Mouse (Mus musculus): ENCODE measurements around the gene Tpx2. TPM values are rescaled to one million over a fixed set of nuclear protein-coding genes. Genes with fewer than 3 reads are reported as not detected.

The Tpx2 gene
- 38.7 and 46.4 TPM in 2 replicates for polyA plus RNA-seq (2015; fragmentation: Nextera tagmentation; extraction: Ambion mirVana)

GRCm38 (mm10) chr2:152847815-152848302 lies at the start of gene Tpx2:
Tpx2 (plus strand) TSS chr2:152847964.
- Histone ChIP-seq H3K4me3 (replicated peaks) (peak within 1 kb of the TSS; percentile 75), H3K4me1 (replicated peaks) (peaks cover 24% of the 10 kb centered on the region), H3K4me2 (replicated peaks) (peak within 1 kb of the TSS; percentile 84), H3K9me3 (no peaks in the 10 kb centered on the region), H3K9ac (replicated peaks) (peak within 1 kb of the TSS; percentile 65), H3K27me3 (no peaks in the 10 kb centered on the region), H3K36me3 (no peaks in the 10 kb centered on the region), H3K27ac (0 out of 2 replicates have a peak within 1 kb of the TSS, but pooled peaks have one; percentile 32)
- peak; percentile 98 for ATAC-seq
- WGBS, result 0% methylated on average over 34 of the region's 34 CpGs

- Histone ChIP-seq H3K4me2 (replicated peaks) (no peak overlapping the region), H3K9me3 (no peaks in the 10 kb centered on the region), H3K27ac (no peak overlapping the region), H3K4me1 (replicated peaks) (peaks cover 16% of the 10 kb centered on the region), H3K36me3 (no peaks in the 10 kb centered on the region), H3K27me3 (no peaks in the 10 kb centered on the region), H3K9ac (replicated peaks) (no peak overlapping the region), H3K4me3 (replicated peaks) (no peak overlapping the region)
- ATAC-seq, result no peak
- WGBS, result 80% methylated on average over 7 of the region's 7 CpGs
These were observed 47.6 kb upstream of the Tpx2 start for GRCm38 (mm10) chr2:152799954-152800761.

DNA sequence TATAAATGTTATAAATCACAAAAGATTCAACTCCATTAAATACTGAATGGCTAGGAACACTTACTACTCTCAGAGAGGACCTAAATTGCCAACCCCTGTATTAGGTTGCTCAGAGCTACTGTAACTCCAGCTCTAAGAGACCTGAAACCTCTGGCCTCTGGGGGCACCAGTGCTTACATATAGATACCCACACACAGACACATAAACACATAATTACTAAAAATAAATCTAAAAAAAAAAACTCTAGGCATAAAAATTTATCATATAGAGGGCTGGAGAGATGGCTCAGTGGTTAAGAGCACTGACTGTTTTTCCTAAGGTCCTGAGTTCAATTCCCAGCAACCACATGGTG lies 47.0 kb upstream of the Tpx2 start:
- ATAC-seq, result no peak
- Histone ChIP-seq H3K9ac (replicated peaks) (no peak overlapping the region), H3K4me3 (replicated peaks) (no peak overlapping the region), H3K36me3 (no peaks in the 10 kb centered on the region), H3K27ac (no peak overlapping the region), H3K9me3 (no peaks in the 10 kb centered on the region), H3K4me1 (replicated peaks) (peaks cover 22% of the 10 kb centered on the region), H3K4me2 (replicated peaks) (no peak overlapping the region), H3K27me3 (no peaks in the 10 kb centered on the region)

DNA sequence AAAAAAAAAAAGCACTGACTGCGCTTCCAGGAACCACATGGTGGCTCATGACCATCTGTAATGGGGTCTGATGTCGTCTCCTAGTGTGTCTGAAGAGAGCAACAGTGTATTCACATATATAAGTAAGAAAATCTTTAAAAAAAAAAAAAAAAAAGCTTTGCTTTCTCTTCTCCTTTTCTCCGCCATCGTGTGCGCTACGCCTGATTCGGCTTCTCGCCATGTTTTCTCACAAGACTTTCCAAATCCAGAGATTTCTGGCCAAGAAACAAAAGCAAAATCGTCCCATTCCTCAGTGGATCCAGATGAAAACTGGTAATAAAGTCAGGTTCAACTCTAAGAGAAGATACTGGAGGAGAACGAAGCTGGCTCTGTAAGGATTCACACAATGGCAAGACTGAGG lies 45.5 kb upstream of the Tpx2 start:
- H3K27ac ChIP-seq, result no peak overlapping the region
- no peak for ATAC-seq
- no peaks in the 10 kb centered on the region for H3K27me3 ChIP-seq
- H3K4me1 ChIP-seq (replicated peaks), result peaks cover 32% of the 10 kb centered on the region
- no peak overlapping the region for H3K4me2 ChIP-seq (replicated peaks)
- H3K36me3 ChIP-seq, result no peaks in the 10 kb centered on the region
- no peak overlapping the region for H3K4me3 ChIP-seq (replicated peaks)
- H3K9me3 ChIP-seq, result no peaks in the 10 kb centered on the region
- 94% methylated on average over 10 of the region's 10 CpGs for WGBS
- no peak overlapping the region for H3K9ac ChIP-seq (replicated peaks)

GRCm38 (mm10) chr2:152803081-152803480 lies 44.7 kb upstream of the Tpx2 start:
- H3K4me2 ChIP-seq (replicated peaks), result no peak overlapping the region
- H3K27me3 ChIP-seq, result no peaks in the 10 kb centered on the region
- no peak overlapping the region for H3K9ac ChIP-seq (replicated peaks)
- no peaks in the 10 kb centered on the region for H3K36me3 ChIP-seq
- 84% methylated on average over 5 of the region's 5 CpGs for WGBS
- no peak for ATAC-seq
- peaks cover 32% of the 10 kb centered on the region for H3K4me1 ChIP-seq (replicated peaks)
- no peak overlapping the region for H3K4me3 ChIP-seq (replicated peaks)
- no peak overlapping the region for H3K27ac ChIP-seq
- H3K9me3 ChIP-seq, result no peaks in the 10 kb centered on the region

DNA sequence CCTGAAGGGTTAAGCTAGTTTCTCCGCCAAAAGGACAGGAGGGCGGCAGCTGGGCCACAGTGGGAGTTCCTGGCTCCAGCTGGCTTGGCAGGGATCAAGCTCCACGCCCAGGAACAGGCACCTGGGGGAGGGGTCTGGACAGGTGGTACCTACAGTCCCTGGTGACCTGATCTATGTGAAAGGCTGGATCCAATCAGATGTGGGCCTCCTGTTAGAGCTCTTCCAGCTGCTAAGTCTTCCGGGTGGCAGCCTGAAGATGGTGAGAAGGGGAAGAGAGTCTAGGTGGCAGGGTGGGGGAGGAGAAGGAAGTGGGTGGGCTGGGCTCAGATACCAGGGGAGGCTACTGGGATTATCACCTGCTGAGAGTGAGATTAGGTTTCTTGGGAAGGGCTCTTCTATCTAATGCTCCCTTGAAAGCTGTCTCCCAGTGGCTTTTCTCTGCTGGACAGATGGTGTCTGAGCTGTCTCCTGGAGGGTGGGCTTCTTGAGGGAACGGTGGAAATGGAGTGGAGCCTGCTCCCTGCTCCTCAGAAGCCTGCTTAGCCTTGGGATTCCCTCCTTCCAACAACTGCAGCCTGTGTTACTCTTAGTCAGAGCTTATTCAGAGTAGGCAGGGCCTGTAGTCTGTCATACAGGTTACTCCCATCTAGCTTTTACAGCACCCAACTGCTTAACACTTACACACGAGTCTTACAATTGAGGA lies 43.2 kb upstream of the Tpx2 start:
- 10% methylated on average over 6 of the region's 6 CpGs for WGBS
- Histone ChIP-seq H3K9me3 (no peaks in the 10 kb centered on the region), H3K9ac (replicated peaks) (0 out of 2 replicates have a peak overlapping the region, but pooled peaks have one; percentile 24), H3K36me3 (no peaks in the 10 kb centered on the region), H3K4me2 (replicated peaks) (no peak overlapping the region; the same call in 1 of the 2 replicates), H3K27me3 (no peaks in the 10 kb centered on the region), H3K4me3 (replicated peaks) (no peak overlapping the region), H3K4me1 (replicated peaks) (peaks cover 32% of the 10 kb centered on the region), H3K27ac (peak overlapping the region; percentile 42)
- peak; percentile 72; the same call in 1 of the 2 replicates for ATAC-seq

- H3K9me3 ChIP-seq, result no peaks in the 10 kb centered on the region
- H3K27ac ChIP-seq, result peak overlapping the region; percentile 42; the same call in 1 of the 2 replicates
- no peaks in the 10 kb centered on the region for H3K36me3 ChIP-seq
- no peak for ATAC-seq
- WGBS, result 41% methylated on average over 5 of the region's 5 CpGs
- peaks cover 32% of the 10 kb centered on the region for H3K4me1 ChIP-seq (replicated peaks)
- 0 out of 2 replicates have a peak overlapping the region, but pooled peaks have one; percentile 1 for H3K9ac ChIP-seq (replicated peaks)
- no peak overlapping the region for H3K4me3 ChIP-seq (replicated peaks)
- H3K4me2 ChIP-seq (replicated peaks), result no peak overlapping the region
- H3K27me3 ChIP-seq, result no peaks in the 10 kb centered on the region
These were observed 42.7 kb upstream of the Tpx2 start for GRCm38 (mm10) chr2:152805111-152805490.

DNA sequence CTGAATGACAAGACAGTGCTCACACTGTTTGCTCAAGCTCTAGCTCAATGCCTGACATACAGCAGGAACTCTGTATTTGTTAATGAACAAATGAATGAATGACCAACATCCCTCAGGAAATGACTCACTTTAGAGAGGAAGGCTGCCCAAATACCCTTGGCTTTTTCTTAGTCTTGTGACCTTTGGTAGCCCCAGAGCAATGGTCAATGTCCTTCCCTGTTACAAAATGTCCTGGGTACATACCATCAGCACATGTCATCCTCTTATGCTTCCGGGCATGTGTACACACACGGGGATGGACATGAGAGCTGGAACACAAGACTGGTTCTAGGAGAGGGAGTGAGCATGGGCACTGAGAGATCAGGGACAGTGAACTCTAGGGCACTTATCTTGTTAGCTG lies 41.7 kb upstream of the Tpx2 start:
- ATAC-seq, result no peak
- Histone ChIP-seq H3K9ac (replicated peaks) (no peak overlapping the region), H3K36me3 (0 out of 2 replicates have a peak, but pooled peaks cover under 1% of the 10 kb centered on the region), H3K4me3 (replicated peaks) (no peak overlapping the region), H3K27me3 (no peaks in the 10 kb centered on the region), H3K9me3 (no peaks in the 10 kb centered on the region), H3K4me1 (replicated peaks) (peaks cover 35% of the 10 kb centered on the region), H3K27ac (no peak overlapping the region), H3K4me2 (replicated peaks) (no peak overlapping the region)
- WGBS, result 86% methylated on average over 2 of the region's 2 CpGs

GRCm38 (mm10) chr2:152808178-152808577 lies 39.6 kb upstream of the Tpx2 start:
- H3K4me3 ChIP-seq (replicated peaks), result no peak overlapping the region
- WGBS, result 91% methylated on average over 3 of the region's 3 CpGs
- H3K27ac ChIP-seq, result no peak overlapping the region
- peaks cover 40% of the 10 kb centered on the region for H3K4me1 ChIP-seq (replicated peaks)
- no peak for ATAC-seq
- H3K9me3 ChIP-seq, result no peaks in the 10 kb centered on the region
- no peak overlapping the region for H3K9ac ChIP-seq (replicated peaks)
- 0 out of 2 replicates have a peak, but pooled peaks cover 3% of the 10 kb centered on the region for H3K36me3 ChIP-seq
- no peak overlapping the region for H3K4me2 ChIP-seq (replicated peaks)
- no peaks in the 10 kb centered on the region for H3K27me3 ChIP-seq

DNA sequence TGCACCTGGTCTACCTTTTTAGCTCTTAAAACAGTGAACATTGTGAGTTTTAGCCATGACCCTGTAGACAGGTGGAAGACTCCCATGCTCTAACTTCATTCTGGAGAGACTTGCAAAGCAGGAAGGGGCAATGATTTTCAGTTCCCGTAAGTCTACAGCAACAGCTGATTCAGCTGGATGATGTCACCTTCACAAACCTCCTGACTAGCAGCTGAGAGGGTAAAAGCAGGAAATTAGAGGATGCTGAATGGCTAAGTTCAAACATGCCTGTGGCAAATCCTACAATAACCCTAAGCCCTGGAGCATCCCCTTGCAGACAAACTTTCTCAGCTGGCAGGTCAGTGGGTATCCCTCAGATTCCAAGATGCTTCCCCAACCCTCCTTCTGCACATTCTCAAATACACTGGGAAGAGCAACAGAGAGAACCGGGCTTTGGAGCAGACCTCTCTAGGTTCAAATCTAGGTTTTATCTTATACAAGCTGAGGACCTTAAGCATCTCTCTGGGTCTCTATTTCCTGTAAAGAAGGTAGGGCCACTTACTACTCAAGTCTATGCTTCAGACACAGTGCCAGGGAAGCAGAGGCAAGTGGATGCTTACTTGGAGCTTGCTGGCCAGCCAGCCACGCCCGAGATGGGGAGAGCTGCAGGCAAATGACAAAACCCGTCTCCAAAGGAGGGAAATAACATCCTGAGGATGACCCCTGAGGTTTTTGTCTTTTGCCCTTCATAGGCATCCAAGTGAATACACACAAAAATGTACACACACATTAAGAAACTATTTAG lies 37.4 kb upstream of the Tpx2 start:
- no peaks in the 10 kb centered on the region for H3K9me3 ChIP-seq
- H3K4me3 ChIP-seq (replicated peaks), result no peak overlapping the region
- peaks cover 29% of the 10 kb centered on the region for H3K4me1 ChIP-seq (replicated peaks)
- 0 out of 2 replicates have a peak, but pooled peaks cover 3% of the 10 kb centered on the region for H3K36me3 ChIP-seq
- H3K4me2 ChIP-seq (replicated peaks), result no peak overlapping the region
- 87% methylated on average over 5 of the region's 5 CpGs for WGBS
- ATAC-seq, result no peak
- H3K27me3 ChIP-seq, result no peaks in the 10 kb centered on the region
- H3K27ac ChIP-seq, result no peak overlapping the region
- H3K9ac ChIP-seq (replicated peaks), result no peak overlapping the region

DNA sequence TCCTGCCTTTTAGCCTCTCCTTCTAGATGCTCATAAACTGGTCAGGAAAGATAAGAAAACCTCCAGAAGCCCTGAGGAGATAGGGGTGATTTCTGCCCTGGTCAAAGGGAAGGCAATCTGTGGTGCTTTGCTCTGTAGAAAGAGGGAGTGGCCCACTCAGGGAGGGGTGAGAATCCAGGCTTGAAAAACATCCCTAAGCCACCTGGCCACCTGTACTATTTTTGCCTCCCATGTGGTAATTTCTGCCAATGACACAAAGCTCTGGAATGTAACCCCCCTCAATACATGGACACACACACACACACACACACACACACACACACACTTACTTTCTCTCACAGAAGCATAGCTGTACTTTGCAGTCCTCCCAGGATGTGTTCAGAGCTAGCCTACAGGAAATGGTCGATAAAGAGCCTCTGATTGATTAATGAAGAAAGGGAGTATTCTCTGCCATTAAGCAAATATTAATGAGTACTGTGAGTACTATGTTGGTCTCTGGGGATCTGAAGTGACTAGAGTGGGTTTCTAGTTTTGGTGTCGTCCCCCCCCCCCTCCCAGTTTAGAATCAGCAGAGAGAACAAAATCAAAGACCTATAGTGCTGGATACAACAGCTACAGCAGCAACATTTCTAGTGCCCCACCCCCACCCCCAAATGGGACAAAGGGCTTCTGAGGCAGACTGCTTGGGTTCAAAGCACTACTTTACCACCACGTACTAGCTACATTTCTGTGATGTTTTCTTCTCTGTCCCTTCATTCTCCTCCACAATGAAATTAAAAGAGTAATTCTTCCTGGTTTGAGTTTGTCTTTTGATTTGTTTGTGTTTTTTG lies 36.2 kb upstream of the Tpx2 start:
- Histone ChIP-seq H3K9me3 (no peaks in the 10 kb centered on the region), H3K4me1 (replicated peaks) (peaks cover 25% of the 10 kb centered on the region), H3K27me3 (no peaks in the 10 kb centered on the region), H3K4me2 (replicated peaks) (no peak overlapping the region), H3K27ac (no peak overlapping the region), H3K36me3 (peaks cover 9% of the 10 kb centered on the region; the same call in 1 of the 2 replicates), H3K4me3 (replicated peaks) (no peak overlapping the region), H3K9ac (replicated peaks) (no peak overlapping the region)
- WGBS, result 51% methylated on average over 3 of the region's 3 CpGs
- no peak for ATAC-seq

Measured in midbrain, embryonic 13.5 days (tissue).